Mouse (Mus musculus) limb, embryonic 14.5 days (tissue): ENCODE results near the gene Dbnl. TPM values are rescaled to one million over a fixed set of nuclear protein-coding genes. Genes with fewer than 3 reads are reported as not detected.
A peak's percentile ranks its signal among the peaks of the same experiment; 100 is the strongest.

ENCODE experiments used
- ATAC-seq: fragments of 200-750 bp; cut with Nextera tagmentation; 2 replicates; pipeline ENCODE4 v1.8.0; 2017; ENCODE audit warnings: low read depth, moderate number of reproducible peaks, moderate TSS enrichment; ENCODE audit not compliant: low FRiP score
- DNase-seq: peaks from one replicate; pipeline ENCODE4 v3.0.0-alpha.2; 2015; ENCODE audit warnings: low spot score
- H3K27ac ChIP-seq: fragments of 300-500 bp; sonication (generic); replicated peaks from 2 replicates; pipeline ENCODE4 v1.5.1; 2014; ENCODE audit warnings: low read depth, mild to moderate bottlenecking, low read length, moderate library complexity, mixed read lengths
- H3K27me3 ChIP-seq: fragments of 300-500 bp; sonication (generic); 2 replicates; pipeline ENCODE4 v1.6.1; 2014; ENCODE audit warnings: low read length, mixed read lengths; ENCODE audit not compliant: control insufficient read depth, insufficient read depth
- H3K36me3 ChIP-seq: fragments of 300-500 bp; sonication (generic); 2 replicates; pipeline ENCODE4 v1.6.1; 2014; ENCODE audit warnings: mild to moderate bottlenecking, low read length, moderate library complexity, mixed read lengths; ENCODE audit not compliant: control insufficient read depth, insufficient read depth
- H3K4me1 ChIP-seq: fragments of 300-500 bp; sonication (generic); 2 replicates; pipeline ENCODE4 v1.6.1; 2014; ENCODE audit warnings: antibody characterized with exemption, low read length, mixed read lengths; ENCODE audit not compliant: control insufficient read depth, insufficient read depth
- H3K4me2 ChIP-seq: fragments of 300-500 bp; sonication (generic); replicated peaks from 2 replicates; pipeline ENCODE4 v1.6.1; 2014; ENCODE audit warnings: low read depth, mild to moderate bottlenecking, low read length, moderate library complexity; ENCODE audit not compliant: severe bottlenecking
- H3K4me3 ChIP-seq: fragments of 300-500 bp; sonication (generic); replicated peaks from 2 replicates; pipeline ENCODE4 v1.5.1; 2014; ENCODE audit warnings: low read length
- H3K9ac ChIP-seq: fragments of 300-500 bp; sonication (generic); 2 replicates; pipeline ENCODE4 v1.6.1; 2014; ENCODE audit warnings: mild to moderate bottlenecking, low read depth, low read length, moderate library complexity; ENCODE audit not compliant: severe bottlenecking
- H3K9me3 ChIP-seq: fragments of 300-500 bp; sonication (generic); 2 replicates; pipeline ENCODE4 v1.6.1; 2016; ENCODE audit warnings: low read length; ENCODE audit not compliant: control insufficient read depth
- POLR2A ChIP-seq: fragments of 200-500 bp; IDR thresholded peaks from 2 replicates; pipeline ENCODE4 v1.8.0; 2012; ENCODE audit warnings: inconsistent platforms, mild to moderate bottlenecking, moderate library complexity, borderline replicate concordance; ENCODE audit not compliant: insufficient read depth, insufficient read length; ENCODE audit errors: extremely low read depth
- WGBS: fragments of 180-500 bp; shearing (Covaris S2); extraction: QIAGEN DNeasy Blood & Tissue Kit; methylation state at CpG from one replicate; pipeline ENCODE4 v1.1.7; 2014; 5-methylcytosine and 5-hydroxymethylcytosine counted together
- polyA plus RNA-seq, 2 experiments: library from polyadenylated mRNA; depleted of rRNA in 1 of 2; stranded (reverse) in 1 of 2; unstranded in 1 of 2; fragments of >200 nt; fragmentation: Nextera tagmentation in 1 of 2; extraction: Ambion mirVana in 1 of 2; gene quantifications; 2 replicates each; pipeline versions ENCODE4 v1.2.1 to v1.2.3; 2012 to 2014

Dbnl gene
- polyA plus RNA-seq, 2 experiments: 89.9 to 107 TPM

DNA sequence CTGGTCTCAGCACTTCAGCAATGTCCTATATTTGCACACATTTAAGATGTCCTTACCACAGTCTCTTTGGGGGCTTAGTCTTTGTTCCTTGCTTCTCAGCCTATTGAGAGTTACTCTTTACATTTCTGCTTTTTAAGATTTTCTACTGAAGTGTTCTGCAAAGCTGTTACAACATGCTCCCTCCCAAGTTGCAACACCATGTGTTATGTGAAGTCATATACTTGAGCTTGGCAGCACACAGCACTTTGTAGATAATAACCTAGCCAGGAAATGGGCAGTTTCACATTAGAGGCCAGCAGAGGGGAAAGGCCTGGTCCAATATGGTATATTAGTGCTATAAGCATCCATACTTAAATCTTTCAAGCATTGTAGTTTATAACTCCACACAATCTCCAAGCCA lies 2.6 kb upstream of the Dbnl start:
- no peak for TF ChIP-seq POLR2A
- H3K4me3 ChIP-seq: no peak overlapping the region

GRCm38 (mm10) chr11:5787671-5788055 lies 625 bp upstream of the Dbnl start:
- Histone ChIP-seq H3K27me3 (no peaks in the 10 kb centered on the region), H3K9me3 (no peaks in the 10 kb centered on the region), H3K4me2 (peak overlapping the region; percentile 93), H3K36me3 (peaks cover 15% of the 10 kb centered on the region), H3K9ac (peak overlapping the region; percentile 82), H3K4me1 (peaks cover 18% of the 10 kb centered on the region), H3K27ac (peak overlapping the region; percentile 89), H3K4me3 (peak overlapping the region; percentile 86)
- ATAC-seq: no peak
- TF ChIP-seq POLR2A: no peak
- DNase-seq: no peak
- WGBS: 36% methylated on average over 8 of the region's 8 CpGs

More for the DNA sequence above, 2.6 kb upstream of the Dbnl start:
- H3K27me3 ChIP-seq: no peaks in the 10 kb centered on the region
- H3K36me3 ChIP-seq: 0 out of 2 replicates have a peak, but pooled peaks cover under 1% of the 10 kb centered on the region
- H3K9me3 ChIP-seq: no peaks in the 10 kb centered on the region
- DNase-seq: no peak
- no peak overlapping the region for H3K4me2 ChIP-seq
- peaks cover 18% of the 10 kb centered on the region for H3K4me1 ChIP-seq
- no peak overlapping the region for H3K9ac ChIP-seq
- no peak for ATAC-seq
- no peak overlapping the region for H3K27ac ChIP-seq

- H3K4me1 ChIP-seq: peaks cover 18% of the 10 kb centered on the region
- WGBS: 68% methylated on average over 6 of the region's 6 CpGs
- DNase-seq (no peak), ATAC-seq (no peak)
- peak overlapping the region; percentile 86 for H3K4me3 ChIP-seq
- no peak for TF ChIP-seq POLR2A
- no peaks in the 10 kb centered on the region for H3K27me3 ChIP-seq
- H3K27ac ChIP-seq: peak overlapping the region; percentile 89
- peaks cover 30% of the 10 kb centered on the region for H3K36me3 ChIP-seq
- peak overlapping the region; percentile 82 for H3K9ac ChIP-seq
- H3K4me2 ChIP-seq: peak overlapping the region; percentile 93
- no peaks in the 10 kb centered on the region for H3K9me3 ChIP-seq
Measured at GRCm38 (mm10) chr11:5789071-5789753, 924 bp downstream of the Dbnl start.

- H3K4me1 ChIP-seq: peaks cover 18% of the 10 kb centered on the region
- 81% methylated on average over 3 of the region's 3 CpGs for WGBS
- no peak for TF ChIP-seq POLR2A
- H3K9ac ChIP-seq: 0 out of 2 replicates have a peak overlapping the region, but pooled peaks have one; percentile 82
- DNase-seq (no peak), ATAC-seq (no peak)
- peak overlapping the region; percentile 93; the same call in 1 of the 2 replicates for H3K4me2 ChIP-seq
- peaks cover 37% of the 10 kb centered on the region for H3K36me3 ChIP-seq
- no peaks in the 10 kb centered on the region for H3K9me3 ChIP-seq
- no peaks in the 10 kb centered on the region for H3K27me3 ChIP-seq
- H3K4me3 ChIP-seq: peak overlapping the region; percentile 86; the same call in 1 of the 2 replicates
- no peak overlapping the region for H3K27ac ChIP-seq
Measured at GRCm38 (mm10) chr11:5789754-5790333, 1.6 kb downstream of the Dbnl start.

GRCm38 (mm10) chr11:5790431-5790830 lies 2.1 kb downstream of the Dbnl start:
- peaks cover 42% of the 10 kb centered on the region for H3K36me3 ChIP-seq
- peaks cover 18% of the 10 kb centered on the region for H3K4me1 ChIP-seq
- no peak overlapping the region for H3K4me3 ChIP-seq
- DNase-seq: no peak
- no peak overlapping the region for H3K9ac ChIP-seq
- H3K27ac ChIP-seq: no peak overlapping the region
- no peak for ATAC-seq
- 100% methylated on average over 1 of the region's 1 CpGs for WGBS
- H3K4me2 ChIP-seq: no peak overlapping the region
- H3K27me3 ChIP-seq: no peaks in the 10 kb centered on the region
- TF ChIP-seq POLR2A: no peak
- H3K9me3 ChIP-seq: no peaks in the 10 kb centered on the region
